Mouse (Mus musculus) large intestine, adult 2 months (tissue): ENCODE measurements around the gene Mst1r. TPM values are rescaled to one million over a fixed set of nuclear protein-coding genes. Genes with fewer than 3 reads are reported as not detected.
A peak's percentile ranks its signal among the peaks of the same experiment; 100 is the strongest.

Source experiments
- DNase-seq: peaks from one replicate; pipeline ENCODE4 v3.0.0-alpha.2; 2012; ENCODE audit warnings: low read depth, low spot score
- WGBS: fragments of 180-500 bp; shearing (Covaris S2); methylation state at CpG from one replicate; pipeline ENCODE4 v1.1.7; 2018; 5-methylcytosine and 5-hydroxymethylcytosine counted together
- polyA plus RNA-seq: library from polyadenylated mRNA; depleted of rRNA; stranded (reverse); fragments of >200 nt; gene quantifications from 2 replicates; pipeline ENCODE4 v1.2.3, GENCODE M21; 2012

Gene Mst1r
- polyA plus RNA-seq, 1 experiment, result 77.1 TPM

DNA sequence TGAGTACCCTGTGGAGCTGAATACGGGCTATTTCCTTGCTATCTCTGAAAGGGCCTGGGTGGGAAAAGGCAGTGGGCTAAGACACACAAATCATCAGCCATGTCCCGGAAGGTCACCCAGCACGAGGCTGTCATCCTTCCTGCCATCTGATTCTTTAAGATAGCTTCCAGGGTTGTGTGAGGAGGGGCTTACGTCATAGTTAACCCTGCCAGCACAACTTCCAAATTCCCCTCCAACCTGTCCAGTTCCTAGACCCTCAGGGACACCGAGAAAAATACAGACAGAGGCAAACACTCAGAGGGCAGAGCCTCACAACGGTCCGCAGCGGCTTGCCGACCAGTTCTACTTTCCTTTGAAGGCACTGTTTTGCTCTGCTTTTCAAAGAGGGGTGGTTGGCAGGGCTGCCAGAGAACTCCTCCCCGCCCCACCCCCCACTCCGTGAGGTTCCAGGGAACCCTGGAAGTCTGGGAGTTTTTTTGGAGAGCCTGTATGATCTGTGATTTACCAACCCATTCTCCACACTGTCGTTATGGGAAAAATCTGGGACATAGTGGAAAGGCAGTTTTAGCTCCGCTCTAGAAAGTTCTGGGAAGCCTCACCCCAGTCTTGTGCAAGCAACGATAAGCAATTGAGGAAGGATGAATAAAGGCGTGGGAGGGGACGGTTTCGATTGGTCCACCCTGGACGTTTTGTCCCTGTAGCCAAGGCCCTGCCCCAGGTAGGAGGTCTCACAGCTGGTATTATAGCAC, 1.9 kb downstream of the Mst1r start:
- DNase-seq, result peak; percentile 90
- 15% methylated on average over 18 of the region's 18 CpGs for WGBS

DNA sequence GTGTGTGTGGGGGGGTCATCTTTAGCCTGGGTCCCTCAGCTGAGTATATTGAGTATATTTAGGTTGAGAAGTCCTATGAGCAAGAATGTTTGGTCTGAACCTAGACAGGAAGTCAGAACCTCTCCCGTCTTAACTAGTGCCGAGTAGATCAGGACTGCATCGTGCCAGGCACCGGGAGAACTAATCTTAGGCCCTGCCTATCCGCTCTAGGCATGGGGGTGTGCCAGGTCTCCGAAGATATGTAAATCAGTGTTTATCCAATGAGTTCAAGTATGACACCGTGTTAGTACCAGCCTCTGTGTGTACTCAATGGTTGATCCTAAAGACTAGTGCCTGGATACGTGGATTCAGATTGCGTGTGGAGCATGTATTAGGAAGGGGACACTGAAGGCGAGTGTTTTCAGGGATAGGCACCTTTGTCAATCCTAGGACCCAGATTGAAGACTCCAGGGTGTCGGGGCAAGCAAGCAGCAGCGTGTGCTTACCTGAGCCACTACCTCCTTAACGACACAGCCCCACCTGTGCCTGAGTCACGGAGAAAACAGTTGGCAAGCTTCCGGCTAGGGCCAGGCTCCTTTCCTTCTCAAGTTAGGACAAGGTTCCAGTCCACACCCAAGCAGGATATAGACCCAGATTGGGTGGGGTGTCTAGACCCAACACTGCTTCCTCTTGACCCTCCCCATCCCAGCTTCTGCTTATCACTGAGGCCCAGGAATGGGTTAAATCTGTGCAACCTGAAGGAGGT, 3.5 kb downstream of the Mst1r start:
- peak; percentile 96 for DNase-seq
- WGBS, result 26% methylated on average over 15 of the region's 15 CpGs

DNA sequence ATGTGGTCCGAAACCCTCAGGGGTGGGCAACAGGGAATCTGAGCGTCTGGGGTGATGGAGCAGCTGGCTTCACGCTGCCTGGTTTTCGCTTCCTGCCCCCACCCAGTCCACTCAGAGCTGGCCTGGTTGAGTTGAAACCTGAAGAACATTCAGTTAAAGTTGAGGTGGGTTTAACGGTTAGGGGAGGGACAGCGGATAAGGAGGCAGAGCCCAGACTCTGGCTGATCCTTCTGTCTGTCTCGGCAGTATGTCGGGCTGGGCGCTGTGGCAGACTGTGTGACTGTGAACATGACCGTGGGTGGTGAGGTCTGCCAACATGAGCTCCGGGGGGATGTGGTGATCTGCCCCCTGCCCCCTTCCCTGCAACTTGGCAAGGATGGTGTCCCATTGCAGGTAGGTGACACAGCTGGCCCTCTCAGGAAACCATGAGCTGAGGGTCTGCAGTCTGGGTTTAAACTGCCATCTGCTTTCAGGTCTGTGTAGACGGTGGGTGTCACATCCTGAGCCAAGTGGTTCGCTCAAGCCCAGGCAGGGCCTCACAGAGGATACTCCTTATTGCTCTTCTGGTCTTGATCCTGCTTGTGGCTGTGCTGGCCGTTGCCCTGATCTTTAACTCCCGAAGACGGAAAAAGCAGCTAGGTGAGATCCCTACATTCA, 8.2 kb downstream of the Mst1r start:
- WGBS, result 88% methylated on average over 16 of the region's 16 CpGs
- DNase-seq, result no peak

DNA sequence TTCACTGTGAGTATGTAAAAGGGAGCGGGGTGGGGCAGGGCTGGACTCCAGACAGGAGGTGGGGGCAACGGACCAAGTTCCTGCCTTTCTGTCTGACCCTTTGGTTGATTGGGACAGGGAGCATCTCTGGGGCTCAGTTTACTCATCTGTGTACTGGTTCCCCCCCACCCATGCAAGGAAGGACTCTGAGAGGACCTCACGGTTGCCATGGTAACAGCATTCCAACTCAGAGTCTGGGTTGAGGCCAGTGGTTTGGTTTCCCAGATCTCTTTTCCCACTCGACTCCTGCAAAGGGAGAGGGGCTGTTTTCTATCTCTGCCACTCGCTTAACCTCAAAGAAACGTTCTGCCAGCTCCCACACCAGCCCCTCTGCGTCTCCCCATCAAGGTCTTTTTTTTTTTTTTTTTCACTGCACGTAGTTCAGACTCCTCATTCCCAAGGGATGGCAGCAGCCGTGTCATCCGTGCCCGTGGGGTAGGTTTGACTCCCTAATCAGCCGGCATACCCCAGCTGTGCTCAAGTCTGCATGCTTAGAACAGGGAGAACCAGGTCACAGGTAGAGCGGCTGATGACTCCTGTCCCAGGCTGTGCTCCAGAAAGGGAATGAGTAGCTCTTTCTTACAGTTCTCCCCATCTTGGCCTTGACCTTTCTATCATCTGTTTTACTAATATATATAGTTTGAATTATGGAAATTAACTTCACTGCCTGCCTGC, 11.4 kb downstream of the Mst1r start:
- 68% methylated on average over 13 of the region's 13 CpGs for WGBS
- no peak for DNase-seq

DNA sequence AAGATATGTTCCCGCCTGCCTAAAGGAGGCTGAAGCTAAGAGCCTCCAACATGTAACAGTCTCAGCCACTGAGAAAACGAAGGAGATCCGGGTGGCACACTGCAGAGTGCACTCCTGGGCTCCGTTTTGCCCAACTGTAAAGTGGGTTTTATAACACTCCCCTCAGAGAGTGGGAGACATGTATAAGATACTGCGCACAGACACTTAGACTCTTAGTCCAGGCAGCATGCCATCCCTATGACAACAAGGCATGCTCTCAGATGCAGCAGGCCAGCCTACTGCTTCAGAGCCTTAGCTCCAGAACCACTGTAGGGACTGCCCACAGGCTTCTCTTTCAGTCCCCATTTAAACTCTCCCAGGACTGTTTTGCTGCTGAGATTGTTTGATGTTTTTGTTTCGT, 12.2 kb downstream of the Mst1r start:
- WGBS, result 88% methylated on average over 6 of the region's 6 CpGs
- DNase-seq, result no peak

DNA sequence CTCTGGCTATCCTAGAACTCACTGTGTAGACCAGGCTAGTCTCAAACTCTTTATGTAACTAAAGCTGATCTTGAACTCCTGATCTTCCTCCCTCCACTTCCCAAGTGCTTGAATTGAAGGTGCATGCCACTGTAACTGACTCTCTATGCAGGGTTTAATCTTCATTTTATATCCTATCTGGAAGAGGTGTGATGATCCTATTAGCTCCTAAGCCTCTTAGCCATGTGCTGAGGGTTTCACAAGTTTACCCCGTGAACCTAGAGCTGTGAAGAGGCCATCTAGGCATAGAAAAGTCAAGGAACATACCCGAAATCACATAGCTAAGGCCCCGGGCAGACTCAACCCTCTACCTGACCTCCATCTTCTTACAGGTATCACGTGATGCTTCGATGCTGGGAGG, 12.8 kb downstream of the Mst1r start:
- 87% methylated on average over 5 of the region's 5 CpGs for WGBS
- DNase-seq, result no peak

DNA sequence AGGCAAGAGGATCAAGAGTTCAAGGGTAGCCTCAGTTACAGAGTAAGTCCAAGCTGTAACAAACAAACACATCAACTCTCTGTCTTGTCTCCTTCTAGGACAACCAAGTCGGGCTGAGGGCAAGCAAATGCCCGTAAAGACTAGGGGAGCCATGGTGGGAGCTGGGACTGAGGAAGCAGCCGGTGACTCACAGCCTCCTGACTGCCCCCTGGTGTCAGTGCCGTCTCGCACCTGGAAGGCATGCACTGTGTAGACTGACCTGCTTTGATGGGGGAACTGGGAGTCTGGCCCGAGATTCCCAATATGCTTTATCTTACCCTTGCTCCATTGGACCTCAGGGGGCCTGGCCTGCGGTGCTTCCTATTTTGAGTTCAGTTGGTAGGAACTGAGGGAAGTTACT, 16.3 kb downstream of the Mst1r start:
- DNase-seq, result no peak
- WGBS, result 24% methylated on average over 7 of the region's 7 CpGs

DNA sequence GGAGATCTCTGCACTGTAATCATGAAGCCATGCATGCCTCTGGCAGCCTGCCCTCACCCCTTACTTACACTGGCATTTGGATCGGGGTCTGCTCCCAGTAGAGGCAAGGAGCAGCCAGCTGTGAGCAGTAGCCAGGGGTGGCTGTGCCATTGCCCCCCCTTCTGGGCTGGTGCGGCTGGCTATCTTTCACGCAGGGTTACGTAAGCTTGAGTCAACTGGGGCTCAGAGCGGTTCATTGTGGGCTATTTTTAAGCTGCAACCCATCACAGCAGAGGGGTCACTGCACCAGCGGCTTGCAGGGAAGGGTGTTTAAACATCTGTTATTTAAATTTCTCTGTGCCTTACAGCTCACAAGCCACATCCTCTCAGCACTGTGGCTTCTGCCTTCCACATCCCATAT, 17.3 kb downstream of the Mst1r start:
- DNase-seq, result no peak

DNA sequence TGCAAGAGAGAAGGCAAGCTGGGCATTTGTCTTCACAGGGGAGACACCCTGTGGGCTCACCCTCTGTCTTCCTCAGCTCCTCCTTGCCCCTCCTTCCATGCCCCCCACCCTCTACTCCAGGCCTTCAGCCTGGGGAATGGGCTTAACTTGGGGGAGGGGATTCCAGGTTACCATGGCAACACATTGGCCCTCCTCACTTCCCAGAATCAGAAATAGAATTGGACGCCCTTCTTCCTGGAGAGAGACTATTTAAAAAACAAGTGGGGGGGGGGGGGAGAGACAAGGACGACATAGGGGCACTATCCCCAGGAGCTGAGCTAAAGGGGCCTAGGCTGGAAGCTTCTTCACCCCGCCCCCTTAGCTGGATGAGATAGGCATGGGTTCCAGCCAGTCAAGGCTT, 18.6 kb downstream of the Mst1r start:
- no peak for DNase-seq
- WGBS, result 59% methylated on average over 3 of the region's 3 CpGs

More for the DNA sequence above, 17.3 kb downstream of the Mst1r start:
- 75% methylated on average over 6 of the region's 6 CpGs for WGBS

DNA sequence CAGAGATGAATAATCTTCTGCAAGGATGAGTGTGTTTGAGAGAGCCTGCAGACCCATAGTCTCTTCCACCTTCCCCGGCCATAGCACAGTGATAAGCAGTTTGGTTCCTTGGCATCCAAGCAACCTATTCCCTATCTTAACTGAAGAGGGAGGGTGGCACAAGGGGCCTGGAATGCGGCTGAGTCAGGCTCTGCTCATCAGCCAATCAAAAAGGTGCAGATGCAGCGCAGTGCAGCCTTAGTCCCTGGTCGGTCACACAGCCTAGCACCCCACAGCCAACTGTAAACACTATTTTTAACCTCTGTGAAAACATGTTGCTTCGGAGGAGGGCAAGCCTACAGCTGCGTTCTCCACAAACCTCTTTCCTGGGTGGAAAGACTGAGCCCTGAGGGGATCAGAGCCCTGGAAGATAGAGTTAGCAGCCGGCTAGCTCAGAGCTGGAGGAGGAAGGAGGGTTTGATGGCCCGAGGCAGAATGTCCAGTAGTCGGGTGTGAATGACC, 20.3 kb downstream of the Mst1r start:
- 38% methylated on average over 9 of the region's 9 CpGs for WGBS
- DNase-seq, result no peak

DNA sequence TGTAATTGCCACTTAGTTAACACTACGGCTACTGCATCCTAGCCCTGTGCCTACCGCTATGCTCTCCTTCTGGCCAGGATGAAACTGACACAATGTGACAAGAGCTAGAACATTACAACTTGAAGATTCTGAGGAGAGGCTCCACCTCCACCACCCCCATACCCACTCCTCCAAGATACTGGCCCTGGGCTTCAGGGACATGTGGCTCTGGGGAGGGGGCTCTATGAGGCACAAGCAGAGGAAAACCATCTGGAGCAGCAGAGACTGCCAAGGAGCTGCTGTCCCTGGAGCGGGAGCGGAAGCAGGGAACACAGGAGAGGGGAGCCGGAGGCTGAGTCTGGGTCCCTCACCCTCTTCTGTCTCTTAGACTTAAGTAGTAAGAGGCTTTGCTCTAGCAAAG, 21.1 kb downstream of the Mst1r start:
- DNase-seq, result no peak
- 81% methylated on average over 5 of the region's 5 CpGs for WGBS

DNA sequence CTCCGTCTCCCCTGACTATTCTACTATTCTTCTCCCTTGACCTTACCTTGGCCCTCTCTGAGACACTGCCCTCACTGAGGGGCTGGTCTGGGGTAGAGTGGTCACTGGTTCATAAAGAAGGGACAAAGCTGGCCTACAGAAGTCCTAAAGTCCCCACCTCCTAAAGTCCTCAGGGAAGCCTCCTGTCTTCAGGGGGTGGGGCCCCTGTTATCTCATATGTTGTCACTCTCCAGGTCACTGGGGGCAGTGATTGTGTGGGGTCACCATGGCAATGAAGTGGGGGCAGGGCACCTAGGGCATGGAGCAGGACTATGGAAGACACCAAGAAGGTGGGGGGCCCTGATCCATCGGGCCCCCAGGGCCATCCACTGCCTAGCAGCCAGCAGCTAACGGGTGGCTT, 21.5 kb downstream of the Mst1r start, which contains the start of gene Actl11:
Actl11 (plus strand) TSS at position 301 of the 400 bp plus-strand sequence.
- no peak for DNase-seq
- WGBS, result 81% methylated on average over 3 of the region's 3 CpGs

DNA sequence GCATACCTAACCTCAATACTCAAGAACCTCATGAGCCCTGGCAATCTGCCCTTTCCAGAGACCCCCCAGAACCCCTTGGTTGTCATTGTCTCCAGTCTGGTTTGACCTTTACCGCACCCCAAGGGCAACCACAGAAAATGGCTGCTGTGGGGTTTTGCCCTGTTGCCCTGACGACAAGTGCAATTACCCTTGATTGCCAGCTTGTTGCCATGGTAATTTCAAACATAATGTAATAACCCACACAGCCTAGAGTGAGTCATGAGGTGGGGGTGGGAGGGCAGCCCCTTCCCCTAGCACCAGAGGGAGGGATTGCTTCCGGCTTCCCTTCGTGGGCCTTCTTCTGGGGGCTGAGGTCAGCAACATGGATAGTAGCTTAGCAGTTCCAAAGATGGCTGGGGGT, 25.5 kb downstream of the Mst1r start:
- 61% methylated on average over 4 of the region's 4 CpGs for WGBS
- DNase-seq, result no peak

DNA sequence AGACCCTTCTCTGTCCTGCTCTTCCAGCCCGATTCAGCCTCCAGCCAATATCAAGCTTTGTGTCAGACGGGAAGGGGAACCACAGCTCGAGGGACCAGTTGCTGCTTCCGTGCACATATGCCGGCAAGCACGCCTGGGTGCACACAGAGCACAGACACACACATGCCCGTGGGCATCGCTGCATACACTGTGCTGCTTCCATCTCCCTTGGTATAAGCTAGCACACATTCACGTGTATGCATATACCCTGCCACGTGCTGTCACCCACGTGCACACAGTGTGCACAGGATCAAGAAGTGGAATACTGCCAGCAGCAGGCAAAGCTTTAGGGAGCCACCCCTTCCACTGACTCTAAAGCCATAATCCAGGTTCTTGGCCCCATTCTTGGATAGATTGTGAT, 27.5 kb downstream of the Mst1r start:
- DNase-seq, result no peak
- 85% methylated on average over 11 of the region's 11 CpGs for WGBS

DNA sequence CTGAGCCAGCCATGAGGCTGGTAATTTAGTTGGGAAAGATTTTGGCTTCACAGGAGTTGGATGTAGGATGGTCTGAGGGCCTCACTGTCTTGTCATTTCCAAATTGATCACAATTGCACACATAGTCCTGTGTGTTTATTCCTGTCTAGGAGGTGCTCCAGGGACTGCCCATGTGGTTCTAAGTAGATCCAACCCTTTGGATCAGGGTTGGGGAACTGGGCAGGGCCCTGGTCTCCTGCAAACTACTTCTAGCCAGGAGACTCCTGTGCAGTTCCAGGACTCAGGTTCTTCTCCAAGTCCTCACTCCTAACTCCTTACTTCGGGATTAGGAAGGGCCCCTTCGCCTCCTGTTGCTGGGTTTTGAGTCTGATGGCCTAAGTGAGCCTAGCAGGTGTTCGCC, 28.7 kb downstream of the Mst1r start, which contains the start of gene Camkv:
Camkv (plus strand) TSS at position 301 of the 400 bp plus-strand sequence.
- 30% methylated on average over 3 of the region's 3 CpGs for WGBS
- DNase-seq, result no peak

DNA sequence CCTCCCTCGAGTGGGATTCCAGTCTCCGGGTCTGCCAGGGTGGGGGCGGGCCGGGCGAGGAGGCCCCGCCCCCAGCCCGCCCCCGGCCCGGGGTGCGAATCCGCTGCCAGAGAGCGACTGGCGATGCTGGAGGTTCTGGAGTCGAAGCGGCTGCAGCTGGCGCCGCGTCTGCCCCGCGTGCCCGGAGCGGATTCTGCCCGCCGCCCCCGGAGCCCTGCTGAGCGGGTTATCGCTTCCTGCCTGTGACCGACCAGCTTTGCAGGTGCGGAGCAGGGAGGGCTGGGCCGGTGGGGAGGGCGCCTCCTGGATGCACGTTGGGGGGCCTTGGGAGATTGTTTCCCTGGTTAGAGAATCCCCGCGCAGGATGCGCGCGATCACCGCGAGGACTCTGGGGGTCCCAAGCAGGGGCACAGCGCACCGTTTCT, 29.1 kb downstream of the Mst1r start:
- WGBS, result 2% methylated on average over 41 of the region's 41 CpGs
- DNase-seq, result no peak

DNA sequence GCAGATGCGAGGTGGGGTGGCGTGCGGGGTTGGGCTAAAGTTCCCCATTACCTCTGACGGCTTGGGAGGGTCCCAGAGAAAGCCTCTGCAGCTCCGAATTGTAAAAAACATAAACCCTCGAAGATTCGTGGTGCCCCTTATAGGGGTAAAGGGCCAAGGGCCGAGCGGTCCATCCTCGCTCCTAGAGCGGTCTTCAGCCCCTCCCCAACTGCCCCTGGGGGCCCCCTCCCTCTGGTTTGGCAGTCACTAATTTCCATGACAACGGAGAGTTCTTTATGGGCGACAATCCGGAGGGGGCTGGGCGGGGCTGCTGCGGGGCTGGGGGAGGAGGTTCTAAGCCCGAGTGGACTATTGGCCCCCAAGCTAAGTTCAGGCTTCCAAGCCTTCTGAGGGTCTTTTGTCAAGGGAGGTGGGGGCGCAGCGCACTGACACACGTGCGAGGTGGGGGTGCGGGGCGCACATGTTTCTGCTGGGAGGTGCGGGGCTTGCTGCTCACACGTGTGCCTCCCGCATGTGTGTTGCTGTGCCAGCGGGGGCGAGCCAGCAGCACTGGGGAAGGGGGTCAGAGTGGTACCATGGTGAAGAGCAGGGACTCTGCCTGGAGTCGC, 29.6 kb downstream of the Mst1r start:
- DNase-seq, result no peak
- WGBS, result 15% methylated on average over 29 of the region's 29 CpGs

DNA sequence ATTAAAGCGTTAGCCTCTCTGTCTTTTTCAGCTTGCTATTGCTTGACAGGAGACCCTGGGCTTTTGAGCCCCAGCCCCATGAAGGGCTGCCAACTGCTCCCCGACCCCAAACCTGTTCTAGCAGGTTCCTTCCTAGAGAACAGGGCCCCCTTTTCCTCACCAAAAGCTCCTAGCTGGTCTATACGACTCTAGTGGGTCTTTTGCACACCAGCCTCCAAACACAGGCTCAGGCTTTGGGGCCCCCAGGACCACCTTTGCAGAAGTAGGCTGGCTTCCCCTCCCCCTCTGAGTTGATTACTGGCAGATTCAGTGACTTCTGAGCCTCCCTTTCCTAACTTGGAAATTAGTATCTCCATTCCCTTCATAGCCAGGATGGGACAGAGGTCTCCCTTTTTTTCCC, 30.2 kb downstream of the Mst1r start:
- DNase-seq, result no peak
- 60% methylated on average over 3 of the region's 3 CpGs for WGBS
